Mouse (Mus musculus) C3H10T1/2 (cell line): Measurements from ENCODE around the gene Krtap19-5. TPM values are rescaled to one million over a fixed set of nuclear protein-coding genes. Genes with fewer than 3 reads are reported as not detected.

ENCODE experiments used
- polyA plus RNA-seq, 2 experiments: library from polyadenylated mRNA; unstranded; fragments of >200 nt; fragmentation: generic; extraction: Trizol; gene quantifications; one replicate each; pipeline ENCODE4 v1.2.1; 2012; ENCODE audit warnings: missing spikeins in 2 of 2

Gene Krtap19-5
- polyA plus RNA-seq = not detected

DNA sequence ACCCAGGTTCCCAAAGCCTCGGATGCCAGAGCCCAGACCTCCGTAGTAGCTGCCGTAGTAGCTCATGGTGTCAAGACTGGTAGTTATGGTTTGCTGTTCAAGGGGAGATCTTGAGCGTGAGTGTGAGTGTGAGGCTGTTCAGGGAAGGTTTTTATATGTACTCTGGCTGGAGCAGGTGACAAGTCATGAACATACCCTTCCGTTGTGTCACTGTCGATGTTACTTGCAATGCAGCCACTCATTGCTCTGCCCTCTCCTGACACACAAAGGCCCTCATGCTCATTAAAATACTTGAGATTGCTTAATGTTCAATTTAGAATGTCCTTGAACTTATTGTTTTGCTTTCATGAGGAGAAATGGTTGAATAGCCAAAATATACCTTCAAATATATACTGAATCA, at the start of gene Krtap19-5:
TSS of gene Krtap19-5 (minus strand) at position 101 of the 400 bp plus-strand sequence.

DNA sequence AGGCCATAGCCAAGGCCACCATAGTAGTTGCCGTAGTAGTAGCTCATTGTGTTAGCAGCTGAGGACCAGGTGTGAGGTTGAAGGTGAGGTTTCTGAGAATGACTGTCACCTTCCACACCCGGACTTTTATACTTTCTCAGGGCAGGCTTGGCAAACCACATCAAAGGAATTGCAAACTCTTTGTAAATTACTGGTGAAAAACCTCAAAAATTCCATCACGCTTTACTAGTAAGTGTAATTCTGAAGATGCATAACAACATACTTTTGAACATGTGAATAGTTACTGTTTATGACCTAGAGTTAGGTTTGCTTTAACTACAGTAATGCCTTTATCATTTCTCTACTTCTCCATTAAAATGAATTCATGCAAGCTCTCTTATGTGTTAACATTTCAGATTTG, 35.9 kb upstream of the Krtap19-5 start, which contains the start of gene Krtap19-9b:
TSS of gene Krtap19-9b (minus strand) at position 101 of the 400 bp plus-strand sequence.

DNA sequence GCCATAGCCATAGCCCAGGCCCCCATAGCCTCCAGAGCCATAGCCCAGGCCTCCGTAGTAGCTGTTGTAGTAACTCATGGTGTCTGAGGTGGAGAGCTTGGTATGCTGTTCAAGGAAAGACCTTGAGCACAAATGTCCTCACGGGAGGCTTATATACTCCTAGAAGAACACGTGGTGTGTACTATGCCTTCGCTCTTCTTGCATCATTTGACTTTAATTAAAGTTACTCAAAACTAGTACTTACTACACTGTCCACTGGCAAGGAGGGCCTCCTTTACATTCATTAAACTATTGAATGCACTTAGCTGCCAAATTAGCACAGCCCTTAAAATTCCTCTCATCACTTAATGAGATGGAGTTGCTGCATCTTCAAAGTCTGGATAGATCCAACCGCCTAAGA, 11.3 kb downstream of the Krtap19-5 start, which contains the start of gene Krtap19-4:
TSS of gene Krtap19-4 (minus strand) at position 101 of the 400 bp plus-strand sequence.

DNA sequence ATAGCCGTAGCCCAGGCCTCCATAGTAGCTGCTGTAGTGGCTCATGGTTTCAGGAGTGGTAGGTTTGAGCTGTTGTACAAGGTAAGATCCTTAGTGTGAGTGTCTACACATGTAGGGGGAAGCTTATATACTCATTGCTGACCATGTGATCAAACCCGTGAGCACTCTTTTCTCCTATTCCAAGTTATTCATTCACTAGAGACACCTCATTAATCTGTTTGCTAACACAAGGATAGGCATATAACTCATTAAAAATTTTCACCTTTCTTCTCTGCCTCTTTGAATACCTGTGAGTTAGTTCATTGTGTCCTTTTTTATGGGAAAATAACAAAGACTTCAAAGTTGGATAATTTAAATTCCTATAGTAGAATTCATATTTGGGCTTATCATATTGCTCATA, 18.3 kb downstream of the Krtap19-5 start, which contains the start of gene Krtap19-3:
TSS of gene Krtap19-3 (minus strand) at position 101 of the 400 bp plus-strand sequence.

GRCm38 (mm10) chr16:88874169-88874568, 22.1 kb downstream of the Krtap19-5 start, which contains the start of gene Krtap19-2:
TSS of gene Krtap19-2 (minus strand) at chr16:88874269.

GRCm38 (mm10) chr16:88869311-88869710, 26.9 kb downstream of the Krtap19-5 start, which contains the start of gene Krtap19-1:
TSS of gene Krtap19-1 (minus strand) at chr16:88869411.

Other genes with a start within 250 kb of the Krtap19-5 start
- gene Krtap26-1, start 248.7 kb downstream of the Krtap19-5 start, polyA plus RNA-seq = not detected
- gene Krtap27-1, start 224.8 kb downstream of the Krtap19-5 start, polyA plus RNA-seq = not detected
- not detected for gene 2310061N02Rik, start 188.5 kb downstream of the Krtap19-5 start, polyA plus RNA-seq
- not detected for gene Krtap13-1, start 167.6 kb downstream of the Krtap19-5 start, polyA plus RNA-seq
- not detected for gene Krtap13, start 144.8 kb downstream of the Krtap19-5 start, polyA plus RNA-seq
- gene 2310034C09Rik, start 137.6 kb downstream of the Krtap19-5 start, polyA plus RNA-seq = not detected
- gene 2310057N15Rik, start 122.3 kb downstream of the Krtap19-5 start, polyA plus RNA-seq = not detected
- not detected for gene Gm5965, start 118.6 kb downstream of the Krtap19-5 start, polyA plus RNA-seq
- gene Gm20741, start 84.2 kb downstream of the Krtap19-5 start, polyA plus RNA-seq = not detected
- not detected for gene Krtap15, start 76.2 kb downstream of the Krtap19-5 start, polyA plus RNA-seq
- not detected for gene Krtap14, start 70.3 kb downstream of the Krtap19-5 start, polyA plus RNA-seq
- gene Krtap19-1, start 27.0 kb downstream of the Krtap19-5 start, polyA plus RNA-seq = not detected
- not detected for gene Krtap19-2, start 22.2 kb downstream of the Krtap19-5 start, polyA plus RNA-seq
- gene Krtap19-3, start 18.4 kb downstream of the Krtap19-5 start, polyA plus RNA-seq = not detected
- gene Krtap19-4, start 11.4 kb downstream of the Krtap19-5 start, polyA plus RNA-seq = not detected
- gene Krtap19-9b, start 35.8 kb upstream of the Krtap19-5 start, polyA plus RNA-seq = not detected
- not detected for gene Krtap16-3, start 66.4 kb upstream of the Krtap19-5 start, polyA plus RNA-seq
- gene Krtap22-2, start 114.3 kb upstream of the Krtap19-5 start, polyA plus RNA-seq = not detected
- not detected for gene Gm10229, start 118.8 kb upstream of the Krtap19-5 start, polyA plus RNA-seq
- not detected for gene Krtap6-1, start 135.2 kb upstream of the Krtap19-5 start, polyA plus RNA-seq
- gene Gm10228, start 145.0 kb upstream of the Krtap19-5 start, polyA plus RNA-seq = not detected
- not detected for gene Krtap6-5, start 151.4 kb upstream of the Krtap19-5 start, polyA plus RNA-seq
- gene 1110025L11Rik, start 167.5 kb upstream of the Krtap19-5 start, polyA plus RNA-seq = not detected
- gene Krtap6-3, start 187.6 kb upstream of the Krtap19-5 start, polyA plus RNA-seq = not detected
- gene Gm6358, start 244.4 kb upstream of the Krtap19-5 start, polyA plus RNA-seq = not detected